23 mouse cellular contexts compared by ENCODE assay signal in the genomic region with DNA sequence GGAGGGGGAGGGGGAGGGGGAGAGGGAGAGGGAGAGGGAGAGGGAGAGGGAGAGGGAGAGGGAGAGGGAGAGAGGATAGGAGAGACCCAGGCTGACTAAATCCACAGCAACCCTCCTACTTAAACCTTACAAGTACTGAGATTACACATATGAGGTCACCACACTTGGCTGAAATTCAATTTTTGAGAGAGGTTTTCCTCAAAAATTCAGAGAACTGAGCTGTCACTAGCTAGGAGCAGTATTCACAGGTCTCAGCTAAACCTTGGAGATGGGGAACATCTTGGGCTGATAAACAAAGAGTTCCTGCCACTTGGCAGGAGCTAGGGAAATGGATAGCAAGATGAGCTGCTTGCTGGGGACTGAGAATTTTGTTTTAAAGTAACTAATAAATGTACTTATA. TPM values are rescaled to one million over a fixed set of nuclear protein-coding genes. Genes with fewer than 3 reads are reported as not detected.
DNase-seq lines count a peak whose midpoint lies in the region; ATAC-seq and TF ChIP-seq lines count a peak whose summit lies in the region.
"Had no signal": no experiment of that assay in that cellular context is flagged by ENCODE, and none has a peak within 500 bp of the region (broad histone marks: within the 10 kb centered on the region; RNA-seq: fewer than 3 reads in every experiment).

No protein-coding gene starts in this region.

- no peaks in the 10 kb centered on the region for H3K36me3 ChIP-seq in intestine, embryonic 14.5 days (ENCODE audit: control insufficient read depth, insufficient read depth, low read length)
- no peaks in the 10 kb centered on the region for H3K36me3 ChIP-seq in intestine, postnatal 0 days (ENCODE audit: control insufficient read depth, insufficient read depth)
- no peaks in the 10 kb centered on the region for H3K36me3 ChIP-seq in lung, postnatal 0 days (ENCODE audit: insufficient read depth, low read length)
- H3K36me3 ChIP-seq in intestine, embryonic 16.5 days (ENCODE audit: control insufficient read depth, insufficient read depth, low read length): no peaks in the 10 kb centered on the region
- H3K36me3 ChIP-seq in hindbrain, embryonic 11.5 days (ENCODE audit: control insufficient read depth, insufficient read depth, low read length): no peaks in the 10 kb centered on the region
- H3K36me3 ChIP-seq: embryonic facial prominence, embryonic 12.5 days; forebrain, embryonic 12.5 days; heart, embryonic 13.5 days; hindbrain, embryonic 12.5 days had no signal

- H3K4me1 ChIP-seq in intestine, embryonic 14.5 days (replicated peaks; ENCODE audit: control insufficient read depth, insufficient read depth, low read length): no peaks in the 10 kb centered on the region
- no peaks in the 10 kb centered on the region for H3K4me1 ChIP-seq in intestine, postnatal 0 days (replicated peaks; ENCODE audit: control insufficient read depth, insufficient read depth, low read length)
- no peaks in the 10 kb centered on the region for H3K4me1 ChIP-seq in lung, postnatal 0 days (ENCODE audit: insufficient read depth, low read depth, low read length)
- no peaks in the 10 kb centered on the region for H3K4me1 ChIP-seq in intestine, embryonic 16.5 days (ENCODE audit: control insufficient read depth, insufficient read depth, low read length)
- no peaks in the 10 kb centered on the region for H3K4me1 ChIP-seq in hindbrain, embryonic 11.5 days (replicated peaks; ENCODE audit: control insufficient read depth, insufficient read depth, low read length)
- H3K4me1 ChIP-seq: embryonic facial prominence, embryonic 12.5 days; forebrain, embryonic 12.5 days; heart, embryonic 13.5 days; hindbrain, embryonic 12.5 days had no signal

- no peak overlapping the region for H3K27ac ChIP-seq in intestine, embryonic 14.5 days (ENCODE audit: low read depth)
- H3K27ac ChIP-seq in intestine, postnatal 0 days (ENCODE audit: low read depth, low read length): no peak overlapping the region
- no peak overlapping the region for H3K27ac ChIP-seq in lung, postnatal 0 days (ENCODE audit: low read length)
- no peak overlapping the region for H3K27ac ChIP-seq in intestine, embryonic 16.5 days (ENCODE audit: low read length)
- H3K27ac ChIP-seq in hindbrain, embryonic 11.5 days (ENCODE audit: low read depth, low read length): no peak overlapping the region
- H3K27ac ChIP-seq: embryonic facial prominence, embryonic 12.5 days; forebrain, embryonic 12.5 days; gastrocnemius, adult 2 months; heart, embryonic 13.5 days; hindbrain, embryonic 12.5 days had no signal

- H3K27me3 ChIP-seq in intestine, embryonic 14.5 days (replicated peaks; ENCODE audit: control insufficient read depth, insufficient read depth, low read length): no peaks in the 10 kb centered on the region
- H3K27me3 ChIP-seq in intestine, postnatal 0 days (replicated peaks; ENCODE audit: control insufficient read depth, insufficient read depth, low read length): no peaks in the 10 kb centered on the region
- H3K27me3 ChIP-seq in lung, postnatal 0 days (replicated peaks; ENCODE audit: insufficient read depth, low read length): no peaks in the 10 kb centered on the region
- no peaks in the 10 kb centered on the region for H3K27me3 ChIP-seq in intestine, embryonic 16.5 days (replicated peaks; ENCODE audit: control insufficient read depth, insufficient read depth, low read length)
- H3K27me3 ChIP-seq in hindbrain, embryonic 11.5 days (ENCODE audit: control insufficient read depth, insufficient read depth, low read length): no peaks in the 10 kb centered on the region
- H3K27me3 ChIP-seq: embryonic facial prominence, embryonic 12.5 days; forebrain, embryonic 12.5 days; heart, embryonic 13.5 days; hindbrain, embryonic 12.5 days had no signal

- H3K9ac ChIP-seq in intestine, embryonic 14.5 days (ENCODE audit: low read length): no peak overlapping the region
- H3K9ac ChIP-seq in intestine, postnatal 0 days (ENCODE audit: low read depth, low read length): no peak overlapping the region
- no peak overlapping the region for H3K9ac ChIP-seq in lung, postnatal 0 days (replicated peaks; ENCODE audit: low read depth)
- no peak overlapping the region for H3K9ac ChIP-seq in intestine, embryonic 16.5 days (ENCODE audit: low read depth, low read length)
- H3K9ac ChIP-seq in hindbrain, embryonic 11.5 days (ENCODE audit: low read depth, low read length): no peak overlapping the region
- H3K9ac ChIP-seq: embryonic facial prominence, embryonic 12.5 days; forebrain, embryonic 12.5 days; heart, embryonic 13.5 days; hindbrain, embryonic 12.5 days had no signal

- no peaks in the 10 kb centered on the region for H3K9me3 ChIP-seq in intestine, embryonic 14.5 days (ENCODE audit: control insufficient read depth, low read length)
- H3K9me3 ChIP-seq in intestine, postnatal 0 days (ENCODE audit: control insufficient read depth): no peaks in the 10 kb centered on the region
- H3K9me3 ChIP-seq in lung, postnatal 0 days (ENCODE audit: low read length): no peaks in the 10 kb centered on the region
- H3K9me3 ChIP-seq in intestine, embryonic 16.5 days (ENCODE audit: control insufficient read depth, low read length): no peaks in the 10 kb centered on the region
- H3K9me3 ChIP-seq in hindbrain, embryonic 11.5 days (ENCODE audit: control insufficient read depth, low read length): no peaks in the 10 kb centered on the region
- H3K9me3 ChIP-seq: embryonic facial prominence, embryonic 12.5 days; forebrain, embryonic 12.5 days; heart, embryonic 13.5 days; hindbrain, embryonic 12.5 days had no signal

- no peak for TF ChIP-seq CTCF in intestine, postnatal 0 days (IDR thresholded peaks at IDR 0.05; ENCODE audit: low read depth)
- no peak for TF ChIP-seq CTCF in lung, postnatal 0 days (IDR thresholded peaks at IDR 0.05)

- no peak overlapping the region for H3K4me2 ChIP-seq in intestine, embryonic 14.5 days (ENCODE audit: low read length)
- H3K4me2 ChIP-seq in intestine, postnatal 0 days (replicated peaks; ENCODE audit: low read depth): no peak overlapping the region
- no peak overlapping the region for H3K4me2 ChIP-seq in lung, postnatal 0 days (replicated peaks; ENCODE audit: low read depth, low read length)
- H3K4me2 ChIP-seq in intestine, embryonic 16.5 days (ENCODE audit: low read depth, low read length): no peak overlapping the region
- H3K4me2 ChIP-seq in hindbrain, embryonic 11.5 days (replicated peaks; ENCODE audit: low read depth, low read length): no peak overlapping the region
- H3K4me2 ChIP-seq: embryonic facial prominence, embryonic 12.5 days; forebrain, embryonic 12.5 days; heart, embryonic 13.5 days; hindbrain, embryonic 12.5 days had no signal

- TF ChIP-seq EP300 in lung, postnatal 0 days (IDR thresholded peaks at IDR 0.05): no peak

- peak; percentile 49 for DNase-seq in intestine, embryonic 14.5 days (ENCODE audit: low spot score)
- DNase-seq in lung, postnatal 0 days (ENCODE audit: low spot score): peak; percentile 66
- no peak for DNase-seq in lung, postnatal 10 days
- DNase-seq in hindbrain, embryonic 11.5 days (ENCODE audit: low spot score): no peak
- no peak for DNase-seq in testis, postnatal 14 days (ENCODE audit: low spot score)
- DNase-seq: adrenal gland, adult 8-10 months; adrenal gland, postnatal 36 days; cerebellum, adult 11 months; cerebellum, adult 8-10 months; cerebellum, postnatal 14 days; embryo, embryonic 11 days; gastrocnemius, adult 2 months; gastrocnemius, postnatal 25 days; heart, adult 11 months; heart, postnatal 36 days had no signal

- H3K4me3 ChIP-seq in intestine, embryonic 14.5 days (ENCODE audit: low read depth, low read length): no peak overlapping the region
- H3K4me3 ChIP-seq in intestine, postnatal 0 days (ENCODE audit: low read depth, low read length): no peak overlapping the region
- no peak overlapping the region for H3K4me3 ChIP-seq in lung, postnatal 0 days (ENCODE audit: low read depth, low read length)
- no peak overlapping the region for H3K4me3 ChIP-seq in intestine, embryonic 16.5 days (ENCODE audit: low read length)
- H3K4me3 ChIP-seq in hindbrain, embryonic 11.5 days (ENCODE audit: low read depth, low read length): no peak overlapping the region
- H3K4me3 ChIP-seq: embryonic facial prominence, embryonic 12.5 days; forebrain, embryonic 12.5 days; gastrocnemius, adult 2 months; heart, embryonic 13.5 days; hindbrain, embryonic 12.5 days had no signal

- ATAC-seq in intestine, embryonic 14.5 days (replicated peaks; ENCODE audit: low FRiP score, low TSS enrichment, low read depth): no peak
- no peak for ATAC-seq in intestine, postnatal 0 days
- 0 out of 2 replicates have a peak, but pooled peaks have one; percentile 58 for ATAC-seq in lung, postnatal 0 days
- ATAC-seq in intestine, embryonic 16.5 days: peak; percentile 68
- ATAC-seq in hindbrain, embryonic 11.5 days (ENCODE audit: low FRiP score): no peak
- ATAC-seq: forebrain, embryonic 16.5 days; hindbrain, embryonic 16.5 days had no signal

RNA-seq across cellular contexts. Expression of gene Adamts16, which starts 12.0 kb away (rescaled TPM):
- 1.1 and 1.5 TPM in 2 replicates for polyA plus RNA-seq in intestine, embryonic 14.5 days (2014; fragmentation: Nextera tagmentation; extraction: Ambion mirVana)
- polyA plus RNA-seq in intestine, postnatal 0 days (2015; fragmentation: Nextera tagmentation; extraction: Ambion mirVana): 0.07 and 0.20 TPM in 2 replicates
- polyA plus RNA-seq in lung, postnatal 0 days (2015; fragmentation: Nextera tagmentation; extraction: Ambion mirVana): not detected in 2 replicates
- 1.2 and 1.4 TPM in 2 replicates for polyA plus RNA-seq in intestine, embryonic 16.5 days (2015; fragmentation: Nextera tagmentation; extraction: Ambion mirVana)
- polyA plus RNA-seq in hindbrain, embryonic 11.5 days (2014; fragmentation: Nextera tagmentation; extraction: Ambion mirVana): 1.1 TPM in 2 replicates

Comparison
In these comparisons a context has a peak if more than half of its experiments do, and no peak if none do; other contexts are left out.
1. ATAC-seq: peak in lung, postnatal 0 days (single experiment) and intestine, embryonic 16.5 days (single experiment); none in intestine, embryonic 14.5 days (single experiment), intestine, postnatal 0 days (single experiment) and hindbrain, embryonic 11.5 days (single experiment).
2. DNase-seq: peak in intestine, embryonic 14.5 days (single experiment) and lung, postnatal 0 days (single experiment); none in lung, postnatal 10 days (single experiment), hindbrain, embryonic 11.5 days (single experiment) and testis, postnatal 14 days (single experiment).